Mouse (Mus musculus) midbrain, embryonic 11.5 days (tissue): ENCODE results near the gene Astn1. TPM values are rescaled to one million over a fixed set of nuclear protein-coding genes. Genes with fewer than 3 reads are reported as not detected.

Experiments used
- ATAC-seq: fragments of 200-750 bp; cut with Nextera tagmentation; 2 replicates; pipeline ENCODE4 v1.8.0; 2017; ENCODE audit warnings: moderate TSS enrichment, moderate library complexity; ENCODE audit not compliant: low FRiP score
- DNase-seq: peaks from one replicate; pipeline ENCODE4 v3.0.0; 2015; ENCODE audit warnings: low spot score; ENCODE audit errors: missing footprints
- H3K27ac ChIP-seq: fragments of 300-500 bp; sonication (generic); 2 replicates; pipeline ENCODE4 v1.5.1; 2014; ENCODE audit warnings: low read depth, low read length
- H3K27me3 ChIP-seq: fragments of 300-500 bp; sonication (generic); 2 replicates; pipeline ENCODE4 v1.6.1; 2014; ENCODE audit warnings: mild to moderate bottlenecking, low read length, moderate library complexity, mixed read lengths; ENCODE audit not compliant: control insufficient read depth, insufficient read depth
- H3K36me3 ChIP-seq: fragments of 300-500 bp; sonication (generic); 2 replicates; pipeline ENCODE4 v1.6.1; 2014; ENCODE audit warnings: mild to moderate bottlenecking, low read length, moderate library complexity, mixed read lengths; ENCODE audit not compliant: control insufficient read depth, insufficient read depth
- H3K4me1 ChIP-seq: fragments of 300-500 bp; sonication (generic); 2 replicates; pipeline ENCODE4 v1.6.1; 2014; ENCODE audit warnings: low read length; ENCODE audit not compliant: control insufficient read depth, insufficient read depth
- H3K4me2 ChIP-seq: fragments of 300-500 bp; sonication (generic); 2 replicates; pipeline ENCODE4 v1.6.1; 2014; ENCODE audit warnings: mild to moderate bottlenecking, moderate library complexity
- H3K4me3 ChIP-seq: fragments of 300-500 bp; sonication (generic); 2 replicates; pipeline ENCODE4 v1.5.1; 2014; ENCODE audit warnings: low read depth, low read length
- H3K9ac ChIP-seq: fragments of 300-500 bp; sonication (generic); 2 replicates; pipeline ENCODE4 v1.6.1; 2014; ENCODE audit warnings: low read length
- H3K9me3 ChIP-seq: fragments of 300-500 bp; sonication (generic); 2 replicates; pipeline ENCODE4 v1.6.1; 2016; ENCODE audit warnings: low read length; ENCODE audit not compliant: control insufficient read depth
- WGBS: fragments of 180-500 bp; shearing (Covaris S2); extraction: QIAGEN DNeasy Blood & Tissue Kit; methylation state at CpG from one replicate; pipeline ENCODE4 v1.1.7; 2014; 5-methylcytosine and 5-hydroxymethylcytosine counted together
- polyA plus RNA-seq: library from polyadenylated mRNA; unstranded; fragments of >200 nt; fragmentation: Nextera tagmentation; extraction: Ambion mirVana; gene quantifications from 2 replicates; pipeline ENCODE4 v1.2.1, GENCODE M21; 2014

The Astn1 gene
- polyA plus RNA-seq, 1 experiment from 2014 or later, result 20.1 TPM

- Histone ChIP-seq H3K4me2 (no peak overlapping the region), H3K9ac (no peak overlapping the region), H3K4me3 (no peak overlapping the region), H3K36me3 (peaks cover 2% of the 10 kb centered on the region; the same call in 1 of the 2 replicates), H3K9me3 (no peaks in the 10 kb centered on the region), H3K27me3 (no peaks in the 10 kb centered on the region), H3K4me1 (no peaks in the 10 kb centered on the region), H3K27ac (no peak overlapping the region)
- ATAC-seq (no peak), DNase-seq (no peak)
- WGBS, result 61% methylated on average over 1 of the region's 1 CpGs
These were observed 325.7 kb downstream of the Astn1 start for GRCm38 (mm10) chr1:158687726-158688125.

GRCm38 (mm10) chr1:158697423-158697822 is 335.4 kb downstream of the Astn1 start:
- Histone ChIP-seq H3K27ac (no peak overlapping the region), H3K9me3 (no peaks in the 10 kb centered on the region), H3K4me3 (no peak overlapping the region), H3K9ac (no peak overlapping the region), H3K27me3 (no peaks in the 10 kb centered on the region), H3K4me2 (no peak overlapping the region), H3K4me1 (no peaks in the 10 kb centered on the region), H3K36me3 (no peaks in the 10 kb centered on the region)
- DNase-seq (no peak), ATAC-seq (no peak)
- WGBS, result 68% methylated on average over 3 of the region's 3 CpGs

- no peaks in the 10 kb centered on the region for H3K4me1 ChIP-seq
- H3K27ac ChIP-seq, result no peak overlapping the region
- no peaks in the 10 kb centered on the region for H3K9me3 ChIP-seq
- ATAC-seq (no peak), DNase-seq (no peak)
- H3K4me3 ChIP-seq, result no peak overlapping the region
- 88% methylated on average over 10 of the region's 10 CpGs for WGBS
- no peak overlapping the region for H3K4me2 ChIP-seq
- no peaks in the 10 kb centered on the region for H3K36me3 ChIP-seq
- H3K9ac ChIP-seq, result no peak overlapping the region
- no peaks in the 10 kb centered on the region for H3K27me3 ChIP-seq
These were observed 335.9 kb downstream of the Astn1 start for GRCm38 (mm10) chr1:158697859-158698569.

- Histone ChIP-seq H3K27me3 (no peaks in the 10 kb centered on the region), H3K36me3 (no peaks in the 10 kb centered on the region), H3K4me1 (no peaks in the 10 kb centered on the region), H3K9me3 (no peaks in the 10 kb centered on the region), H3K27ac (no peak overlapping the region), H3K4me3 (no peak overlapping the region), H3K9ac (no peak overlapping the region), H3K4me2 (no peak overlapping the region)
- WGBS, result 78% methylated on average over 2 of the region's 2 CpGs
- ATAC-seq (no peak), DNase-seq (no peak)
These were observed 337.2 kb downstream of the Astn1 start for GRCm38 (mm10) chr1:158699276-158699675.

GRCm38 (mm10) chr1:158700147-158700546 is 338.1 kb downstream of the Astn1 start:
- no peaks in the 10 kb centered on the region for H3K4me1 ChIP-seq
- no peak overlapping the region for H3K27ac ChIP-seq
- H3K4me3 ChIP-seq, result no peak overlapping the region
- DNase-seq (no peak), ATAC-seq (no peak)
- no peak overlapping the region for H3K9ac ChIP-seq
- H3K4me2 ChIP-seq, result no peak overlapping the region
- H3K27me3 ChIP-seq, result no peaks in the 10 kb centered on the region
- no peaks in the 10 kb centered on the region for H3K36me3 ChIP-seq
- no peaks in the 10 kb centered on the region for H3K9me3 ChIP-seq
- WGBS, result 75% methylated on average over 2 of the region's 2 CpGs

GRCm38 (mm10) chr1:158701336-158701735 is 339.3 kb downstream of the Astn1 start:
- Histone ChIP-seq H3K27ac (no peak overlapping the region), H3K4me1 (no peaks in the 10 kb centered on the region), H3K36me3 (no peaks in the 10 kb centered on the region), H3K27me3 (no peaks in the 10 kb centered on the region), H3K9ac (no peak overlapping the region), H3K9me3 (no peaks in the 10 kb centered on the region), H3K4me2 (no peak overlapping the region), H3K4me3 (no peak overlapping the region)
- DNase-seq (no peak), ATAC-seq (no peak)
- WGBS, result 86% methylated on average over 1 of the region's 1 CpGs

GRCm38 (mm10) chr1:158713301-158714095 is 351.4 kb downstream of the Astn1 start:
- WGBS, result 24% methylated on average over 5 of the region's 5 CpGs
- no peak overlapping the region for H3K4me3 ChIP-seq
- ATAC-seq (no peak), DNase-seq (no peak)
- H3K4me2 ChIP-seq, result no peak overlapping the region
- H3K9ac ChIP-seq, result no peak overlapping the region
- H3K4me1 ChIP-seq, result no peaks in the 10 kb centered on the region
- no peak overlapping the region for H3K27ac ChIP-seq
- no peaks in the 10 kb centered on the region for H3K9me3 ChIP-seq
- H3K27me3 ChIP-seq, result no peaks in the 10 kb centered on the region
- no peaks in the 10 kb centered on the region for H3K36me3 ChIP-seq

- DNase-seq (no peak), ATAC-seq (no peak)
- no peak overlapping the region for H3K4me2 ChIP-seq
- no peaks in the 10 kb centered on the region for H3K36me3 ChIP-seq
- no peak overlapping the region for H3K9ac ChIP-seq
- no peaks in the 10 kb centered on the region for H3K27me3 ChIP-seq
- H3K9me3 ChIP-seq, result no peaks in the 10 kb centered on the region
- H3K27ac ChIP-seq, result no peak overlapping the region
- no peaks in the 10 kb centered on the region for H3K4me1 ChIP-seq
- WGBS, result 78% methylated on average over 4 of the region's 4 CpGs
- no peak overlapping the region for H3K4me3 ChIP-seq
These were observed 370.9 kb downstream of the Astn1 start for GRCm38 (mm10) chr1:158732868-158733496.
